Mouse (Mus musculus) spleen, adult 2 months (tissue): ENCODE results near the gene Mroh7.

Experiments used
- CTCF ChIP-seq: fragments of 200-500 bp; IDR thresholded peaks from 2 replicates; pipeline ENCODE4 v1.5.1; 2011; ENCODE audit warnings: mild to moderate bottlenecking, inconsistent platforms; ENCODE audit not compliant: insufficient read depth, insufficient read length, insufficient replicate concordance; ENCODE audit errors: extremely low read depth
- POLR2A ChIP-seq: fragments of 200-500 bp; IDR thresholded peaks from 2 replicates; pipeline ENCODE4 v1.6.1; 2011; ENCODE audit warnings: low read depth, low read length, inconsistent platforms

GRCm38 (mm10) chr4:106679152-106679551 is 51.6 kb downstream of the Mroh7 start:
- TF ChIP-seq POLR2A = no peak
- no peak for TF ChIP-seq CTCF
